Mouse (Mus musculus): ENCODE results near the gene Prr5.

GRCm38 (mm10) chr15:84672308-84672615, 2.8 kb downstream of the Prr5 start:
- TF ChIP-seq CTCF (IDR thresholded peaks at IDR 0.05; ENCODE audit: insufficient read depth, low read depth, low read length) (no peak), POLR2A (IDR thresholded peaks at IDR 0.05; ENCODE audit: insufficient read depth, low read depth, low read length) (no peak)

Data from olfactory bulb, adult 2 months (tissue).